Mouse (Mus musculus) erythroblast, embryonic 14.5 days (primary cell): ENCODE measurements at regions not wholly inside any gene's neighbourhood (a gene's known extent, or its start where the extent isn't known, plus 50 kb on each side); places are given as distances from the start of the nearest gene placed in this dataset.

Experiments used
- GATA1 ChIP-seq: IDR thresholded peaks from 2 replicates; pipeline ENCODE4 v1.6.1; 2012; ENCODE audit warnings: low read length, inconsistent platforms, mixed read lengths
- TAL1 ChIP-seq: IDR thresholded peaks from 3 replicates; pipeline ENCODE4 v1.6.1; 2012; ENCODE audit warnings: low read length, inconsistent platforms, mixed read lengths

DNA sequence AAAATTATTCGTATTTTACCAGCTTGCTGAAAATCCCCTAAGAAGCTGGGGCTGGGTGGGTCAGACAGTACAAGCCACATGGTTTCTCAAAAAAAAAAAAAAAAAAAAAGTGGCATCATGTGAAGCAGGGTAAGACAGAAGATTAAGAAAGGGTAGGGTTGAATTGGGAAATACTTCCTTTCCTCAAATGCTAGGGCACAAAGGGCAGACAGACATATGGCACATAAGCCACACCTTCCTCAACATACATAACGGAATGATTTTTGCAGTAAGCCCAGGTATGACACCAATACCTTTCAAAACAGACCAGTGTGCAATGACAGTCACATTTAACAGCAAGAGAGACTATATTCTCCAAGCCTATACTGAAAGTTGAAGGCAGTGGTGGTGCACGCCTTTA, 347.8 kb downstream of the Gsdmc2 start:
- TF ChIP-seq GATA1 (no peak), TAL1 (no peak)
